Mouse (Mus musculus) macrophage (primary cell): ENCODE measurements around the gene Tapbpl. TPM values are rescaled to one million over a fixed set of nuclear protein-coding genes. Genes with fewer than 3 reads are reported as not detected.

Source experiments
- polyA plus RNA-seq: library from polyadenylated mRNA; stranded (reverse); fragments of 250-400 nt; gene quantifications from 3 replicates; pipeline ENCODE4 v1.2.4, GENCODE M21; 2018; ENCODE audit warnings: inconsistent platforms

The Tapbpl gene
- polyA plus RNA-seq, 1 experiment from 2014 or later: 11.1 TPM

Other genes with a start within 250 kb of the Tapbpl start
- gene Pianp, start 235.2 kb downstream of the Tapbpl start, polyA plus RNA-seq: 10.8 to 32.4 TPM (median 17.5 TPM) in 3 replicates
- 35.4 to 57.8 TPM (median 41.9 TPM) in 3 replicates for gene Zfp384, start 222.7 kb downstream of the Tapbpl start, polyA plus RNA-seq
- 40.7 to 67.3 TPM (median 57.5 TPM) in 3 replicates for gene Ing4, start 192.1 kb downstream of the Tapbpl start, polyA plus RNA-seq
- 1.4 to 5.9 TPM (median 3.2 TPM) in 3 replicates for gene Acrbp, start 182.2 kb downstream of the Tapbpl start, polyA plus RNA-seq
- 10.0 to 28.0 TPM (median 23.5 TPM) in 3 replicates for gene Lpar5, start 163.9 kb downstream of the Tapbpl start, polyA plus RNA-seq
- gene Chd4, start 135.9 kb downstream of the Tapbpl start, polyA plus RNA-seq: 102 to 280 TPM (median 126 TPM) in 3 replicates
- 15.3 to 47.0 TPM (median 23.8 TPM) in 3 replicates for gene Nop2, start 100.0 kb downstream of the Tapbpl start, polyA plus RNA-seq
- 14.3 to 29.7 TPM (median 18.2 TPM) in 3 replicates for gene Iffo1, start 86.6 kb downstream of the Tapbpl start, polyA plus RNA-seq
- gene Gapdh, start 65.4 kb downstream of the Tapbpl start, polyA plus RNA-seq: 1,249 to 2,484 TPM (median 2,323 TPM) in 3 replicates
- gene Ncapd2, start 40.2 kb downstream of the Tapbpl start, polyA plus RNA-seq: 6.0 to 12.7 TPM (median 10.3 TPM) in 3 replicates
- 32.5 to 47.9 TPM (median 40.8 TPM) in 3 replicates for gene Mrpl51, start 40.1 kb downstream of the Tapbpl start, polyA plus RNA-seq
- gene Vamp1, start 16.3 kb downstream of the Tapbpl start, polyA plus RNA-seq: 4.9 to 8.4 TPM (median 6.3 TPM) in 3 replicates
- not detected in 3 replicates for gene Cd27, start 5.2 kb upstream of the Tapbpl start, polyA plus RNA-seq
- not detected in 3 replicates for gene Tuba3a, start 54.2 kb upstream of the Tapbpl start, polyA plus RNA-seq
- 54.9 to 70.4 TPM (median 60.9 TPM) in 3 replicates for gene Ltbr, start 82.0 kb upstream of the Tapbpl start, polyA plus RNA-seq
- 0.93 to 1.8 TPM (median 1.3 TPM) in 3 replicates for gene Scnn1a, start 88.8 kb upstream of the Tapbpl start, polyA plus RNA-seq
- 140 to 157 TPM (median 155 TPM) in 3 replicates for gene Tnfrsf1a, start 117.5 kb upstream of the Tapbpl start, polyA plus RNA-seq
- gene Plekhg6, start 148.9 kb upstream of the Tapbpl start, polyA plus RNA-seq: not detected in 3 replicates